Mouse (Mus musculus) myocyte (in vitro differentiated cells): ENCODE results near the gene 3110021N24Rik. TPM values are rescaled to one million over a fixed set of nuclear protein-coding genes. Genes with fewer than 3 reads are reported as not detected.

ENCODE experiments used
- H3K27me3 ChIP-seq: one replicate; pipeline ENCODE4 v1.6.1; 2011; ENCODE audit not compliant: control insufficient read depth, insufficient read depth, insufficient read length
- H3K36me3 ChIP-seq: one replicate; pipeline ENCODE4 v1.6.1; 2011; ENCODE audit not compliant: control insufficient read depth, insufficient read depth
- H3K4me2 ChIP-seq: one replicate; pipeline ENCODE4 v1.6.1; 2011; ENCODE audit warnings: low read depth, control low read depth
- H3K4me3 ChIP-seq: one replicate; pipeline ENCODE4 v1.5.1; 2011; ENCODE audit warnings: mild to moderate bottlenecking, control low read depth, moderate library complexity
- H3K79me2 ChIP-seq: one replicate; pipeline ENCODE4 v1.6.1; 2011; ENCODE audit not compliant: control insufficient read depth, insufficient read depth
- H3ac ChIP-seq: one replicate; pipeline ENCODE4 v1.6.1; 2011; ENCODE audit not compliant: control insufficient read depth, insufficient read length
- CEBPB ChIP-seq: IDR thresholded peaks from 2 replicates; pipeline ENCODE4 v1.6.1; 2011; ENCODE audit warnings: mild to moderate bottlenecking, moderate library complexity; ENCODE audit not compliant: poor library complexity, insufficient read depth, severe bottlenecking
- E2F4 ChIP-seq: IDR thresholded peaks from one replicate; pipeline ENCODE4 v1.6.1; 2011; ENCODE audit warnings: mild to moderate bottlenecking, control low read depth, moderate library complexity; ENCODE audit not compliant: insufficient read depth
- MAX ChIP-seq: IDR thresholded peaks from one replicate; pipeline ENCODE4 v1.6.1; 2011; ENCODE audit warnings: low read depth, mild to moderate bottlenecking, control low read depth
- MYOD1 ChIP-seq, 3 experiments: IDR thresholded peaks; one replicate each; pipeline ENCODE4 v1.6.1; 2011; ENCODE audit warnings: control low read depth in 2 of 3, low read depth in 2 of 3, mild to moderate bottlenecking in 2 of 3, moderate library complexity in 1 of 3; ENCODE audit not compliant: insufficient read length in 2 of 3, control insufficient read depth in 1 of 3
- MYOG ChIP-seq, 3 experiments: IDR thresholded peaks; one replicate each; pipeline ENCODE4 v1.6.1; 2011; ENCODE audit warnings: control low read depth in 2 of 3, low read depth in 2 of 3, mild to moderate bottlenecking in 2 of 3; ENCODE audit not compliant: insufficient read length in 2 of 3, control insufficient read depth in 1 of 3, insufficient read depth in 1 of 3
- POLR2A ChIP-seq: IDR thresholded peaks from one replicate; pipeline ENCODE4 v1.6.1; 2011; ENCODE audit warnings: low read depth, mild to moderate bottlenecking, control low read depth, moderate library complexity; ENCODE audit not compliant: insufficient read length
- POLR2AphosphoS2 ChIP-seq: IDR thresholded peaks from one replicate; pipeline ENCODE4 v1.6.1; 2011; ENCODE audit warnings: low read depth, control low read depth; ENCODE audit not compliant: insufficient read length
- REST ChIP-seq: IDR thresholded peaks from one replicate; pipeline ENCODE4 v1.6.1; 2011; ENCODE audit warnings: mild to moderate bottlenecking, control low read depth, moderate library complexity; ENCODE audit not compliant: insufficient read depth, insufficient read length
- SRF ChIP-seq: IDR thresholded peaks from one replicate; pipeline ENCODE4 v1.6.1; 2011; ENCODE audit warnings: low read depth; ENCODE audit not compliant: control insufficient read depth, insufficient read length
- TCF12 ChIP-seq: IDR thresholded peaks from one replicate; pipeline ENCODE4 v1.6.1; 2011; ENCODE audit warnings: mild to moderate bottlenecking, control low read depth; ENCODE audit not compliant: poor library complexity, insufficient read depth, severe bottlenecking
- TCF3 ChIP-seq: IDR thresholded peaks from one replicate; pipeline ENCODE4 v1.6.1; 2011; ENCODE audit warnings: low read depth, control low read depth; ENCODE audit not compliant: insufficient read length
- USF1 ChIP-seq: IDR thresholded peaks from one replicate; pipeline ENCODE4 v1.6.1; 2011; ENCODE audit warnings: low read depth, mild to moderate bottlenecking, control low read depth, moderate library complexity
- polyA plus RNA-seq: library from polyadenylated mRNA; unstranded; fragments of >200 nt; fragmentation: generic; extraction: Trizol; gene quantifications from one replicate; pipeline ENCODE4 v1.2.1, GENCODE M21; 2012; ENCODE audit warnings: missing spikeins

Gene 3110021N24Rik
- polyA plus RNA-seq, 1 experiment = 0.06 TPM

GRCm38 (mm10) chr4:108708209-108708608 lies 11.2 kb upstream of the 3110021N24Rik start:
- Histone ChIP-seq H3K27me3 (no peaks in the 10 kb centered on the region), H3K36me3 (no peaks in the 10 kb centered on the region), H3K79me2 (no peaks in the 10 kb centered on the region), H3ac (no peak overlapping the region), H3K4me3 (no peak overlapping the region), H3K4me2 (no peak overlapping the region)
- TF ChIP-seq MYOG (IDR thresholded peaks at IDR 0.05; ENCODE audit: control insufficient read depth in 1 of 3, insufficient read depth in 1 of 3, insufficient read length in 2 of 3, low read depth in 2 of 3) (no peak), POLR2AphosphoS2 (no peak), MYOD1 (IDR thresholded peaks at IDR 0.05; ENCODE audit: control insufficient read depth in 1 of 3, insufficient read length in 2 of 3, low read depth in 2 of 3) (no peak), REST (no peak), E2F4 (no peak)

- Histone ChIP-seq H3K4me2 (no peak overlapping the region), H3ac (no peak overlapping the region), H3K4me3 (no peak overlapping the region), H3K27me3 (no peaks in the 10 kb centered on the region), H3K36me3 (peaks cover 13% of the 10 kb centered on the region), H3K79me2 (no peaks in the 10 kb centered on the region)
- TF ChIP-seq POLR2A = no peak
- TF ChIP-seq REST = no peak
- no peak for TF ChIP-seq TCF3
- no peak for TF ChIP-seq MAX
- TF ChIP-seq POLR2AphosphoS2 = no peak
Measured at GRCm38 (mm10) chr4:108721245-108721784, 1.9 kb downstream of the 3110021N24Rik start.

GRCm38 (mm10) chr4:108724102-108724501 lies 4.7 kb downstream of the 3110021N24Rik start:
- H3K36me3 ChIP-seq = peaks cover 11% of the 10 kb centered on the region
- no peak overlapping the region for H3K4me2 ChIP-seq
- no peak overlapping the region for H3K4me3 ChIP-seq
- H3K79me2 ChIP-seq = no peaks in the 10 kb centered on the region
- no peaks in the 10 kb centered on the region for H3K27me3 ChIP-seq
- no peak for TF ChIP-seq TCF12
- no peak for TF ChIP-seq CEBPB
- no peak for TF ChIP-seq USF1
- H3ac ChIP-seq = no peak overlapping the region

- TF ChIP-seq MYOG (IDR thresholded peaks at IDR 0.05; ENCODE audit: control insufficient read depth in 1 of 3, insufficient read depth in 1 of 3, insufficient read length in 2 of 3, low read depth in 2 of 3) (no peak), MYOD1 (IDR thresholded peaks at IDR 0.05; ENCODE audit: control insufficient read depth in 1 of 3, insufficient read length in 2 of 3, low read depth in 2 of 3) (no peak), MAX (no peak), POLR2AphosphoS2 (no peak), SRF (no peak), E2F4 (no peak), USF1 (no peak), POLR2A (no peak), CEBPB (no peak), REST (no peak), TCF3 (no peak), TCF12 (no peak)
- peaks cover 3% of the 10 kb centered on the region for H3K79me2 ChIP-seq
- no peaks in the 10 kb centered on the region for H3K27me3 ChIP-seq
- H3ac ChIP-seq = no peak overlapping the region
- no peak overlapping the region for H3K4me2 ChIP-seq
- no peaks in the 10 kb centered on the region for H3K36me3 ChIP-seq
- H3K4me3 ChIP-seq = no peak overlapping the region
Measured at GRCm38 (mm10) chr4:108730450-108730849, 11.0 kb downstream of the 3110021N24Rik start.

GRCm38 (mm10) chr4:108731582-108731981 lies 12.1 kb downstream of the 3110021N24Rik start:
- Histone ChIP-seq H3ac (no peak overlapping the region), H3K79me2 (peaks cover 3% of the 10 kb centered on the region), H3K4me3 (no peak overlapping the region), H3K36me3 (no peaks in the 10 kb centered on the region), H3K4me2 (no peak overlapping the region), H3K27me3 (no peaks in the 10 kb centered on the region)
- TF ChIP-seq SRF (no peak), POLR2AphosphoS2 (no peak), POLR2A (no peak), CEBPB (no peak), REST (no peak), MYOG (IDR thresholded peaks at IDR 0.05; ENCODE audit: control insufficient read depth in 1 of 3, insufficient read depth in 1 of 3, insufficient read length in 2 of 3, low read depth in 2 of 3) (no peak), MAX (no peak), USF1 (no peak), TCF12 (no peak), TCF3 (no peak), MYOD1 (IDR thresholded peaks at IDR 0.05; ENCODE audit: control insufficient read depth in 1 of 3, insufficient read length in 2 of 3, low read depth in 2 of 3) (no peak), E2F4 (no peak)
